Mouse (Mus musculus) brown adipose tissue, adult 24 weeks (tissue): ENCODE results near the gene Ppp1r12a. TPM values are rescaled to one million over a fixed set of nuclear protein-coding genes. Genes with fewer than 3 reads are reported as not detected.

Experiments used
- H3K27ac ChIP-seq: fragments of 200-500 bp; replicated peaks from 2 replicates; pipeline ENCODE4 v1.5.1; 2012; ENCODE audit warnings: low read depth, mild to moderate bottlenecking, low read length
- H3K4me1 ChIP-seq: fragments of 200-500 bp; 2 replicates; pipeline ENCODE4 v1.6.1; 2012; ENCODE audit warnings: low read length, mixed read lengths; ENCODE audit not compliant: control insufficient read depth, insufficient read depth, insufficient read length
- H3K4me3 ChIP-seq: fragments of 200-500 bp; 2 replicates; pipeline ENCODE4 v1.5.1; 2012; ENCODE audit warnings: low read depth, mild to moderate bottlenecking, low read length, moderate library complexity; ENCODE audit not compliant: insufficient read depth
- polyA plus RNA-seq: library from polyadenylated mRNA; stranded (reverse); fragments of >200 nt; gene quantifications from 2 replicates; pipeline ENCODE4 v1.2.4, GENCODE M21; 2012; ENCODE audit not compliant: missing spikeins, insufficient read depth, insufficient read length

The Ppp1r12a gene
- polyA plus RNA-seq, 1 experiment: 23.5 TPM

DNA sequence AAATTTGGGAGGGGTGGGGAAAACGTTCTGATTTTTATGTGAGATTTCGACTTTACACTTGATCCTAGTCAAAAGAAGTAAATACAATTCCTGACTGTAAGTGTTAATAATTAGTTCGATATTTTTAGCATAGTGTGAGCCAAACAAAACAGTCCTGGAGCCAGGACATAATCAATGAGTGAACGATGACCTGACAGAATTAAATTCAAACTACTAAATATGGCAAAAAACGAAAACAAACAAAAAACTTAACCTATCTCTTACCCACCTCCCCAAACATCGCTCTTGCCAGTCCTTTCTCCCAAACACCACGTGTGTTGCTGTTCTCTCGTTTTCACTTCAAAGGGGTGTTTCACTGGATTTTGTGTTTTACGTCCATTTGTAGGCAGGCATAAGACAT is 15.0 kb upstream of the Ppp1r12a start:
- Histone ChIP-seq H3K4me1 (no peaks in the 10 kb centered on the region), H3K27ac (no peak overlapping the region), H3K4me3 (no peak overlapping the region)

- H3K27ac ChIP-seq: no peak overlapping the region
- H3K4me1 ChIP-seq: no peaks in the 10 kb centered on the region
- no peak overlapping the region for H3K4me3 ChIP-seq
Observed at GRCm38 (mm10) chr10:108153301-108153700, 8.7 kb upstream of the Ppp1r12a start.

DNA sequence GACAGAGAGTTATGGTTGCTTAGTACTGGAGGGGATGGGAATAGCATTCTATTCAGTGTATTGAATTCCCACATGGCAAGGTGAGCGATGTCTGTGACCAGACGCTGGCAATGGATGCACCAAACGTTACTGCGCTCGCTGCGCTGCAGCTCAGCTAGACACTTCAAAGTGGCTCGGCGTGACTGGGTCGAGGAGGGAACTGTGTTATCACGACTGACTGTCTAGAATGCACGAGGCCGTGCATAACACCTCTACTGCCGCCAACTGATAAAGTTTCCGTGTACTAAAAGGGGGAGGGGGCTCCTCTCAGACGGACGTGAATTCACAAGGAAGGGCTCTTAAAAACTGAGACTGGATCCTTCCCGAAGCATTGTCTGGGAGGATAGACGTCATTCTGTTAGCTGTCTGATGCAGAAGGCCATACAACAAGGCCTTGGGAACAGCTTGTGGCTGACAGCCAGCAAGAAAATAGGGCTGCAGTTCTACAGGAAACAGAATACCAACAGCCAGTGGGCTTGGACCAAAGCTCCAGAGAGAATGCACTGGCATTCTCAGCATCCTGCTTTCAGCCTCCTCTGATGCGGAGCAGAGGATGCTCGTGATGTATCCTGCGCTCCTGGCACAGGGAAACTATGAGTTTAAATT is 6.8 kb upstream of the Ppp1r12a start:
- no peak overlapping the region for H3K4me3 ChIP-seq
- H3K27ac ChIP-seq: no peak overlapping the region
- H3K4me1 ChIP-seq: no peaks in the 10 kb centered on the region

DNA sequence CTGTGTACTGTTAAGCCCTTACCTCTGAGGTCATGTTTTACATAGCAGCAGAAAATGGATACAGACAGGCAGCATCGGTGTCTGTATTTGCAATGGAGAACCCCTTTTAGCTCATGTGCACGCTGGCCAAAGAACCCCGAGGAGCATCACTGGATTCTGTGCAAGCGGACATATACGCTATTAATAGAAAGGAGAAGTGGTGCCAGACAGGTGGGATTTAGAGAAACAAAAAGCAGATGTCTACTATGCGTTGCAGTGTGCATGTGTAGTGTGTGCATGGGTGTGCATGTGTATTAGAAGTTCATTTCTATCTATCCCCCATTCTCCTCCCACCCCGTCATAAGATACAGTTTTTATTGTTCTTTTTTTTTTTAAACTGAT is 6.3 kb upstream of the Ppp1r12a start:
- Histone ChIP-seq H3K4me3 (no peak overlapping the region), H3K27ac (no peak overlapping the region), H3K4me1 (no peaks in the 10 kb centered on the region)

DNA sequence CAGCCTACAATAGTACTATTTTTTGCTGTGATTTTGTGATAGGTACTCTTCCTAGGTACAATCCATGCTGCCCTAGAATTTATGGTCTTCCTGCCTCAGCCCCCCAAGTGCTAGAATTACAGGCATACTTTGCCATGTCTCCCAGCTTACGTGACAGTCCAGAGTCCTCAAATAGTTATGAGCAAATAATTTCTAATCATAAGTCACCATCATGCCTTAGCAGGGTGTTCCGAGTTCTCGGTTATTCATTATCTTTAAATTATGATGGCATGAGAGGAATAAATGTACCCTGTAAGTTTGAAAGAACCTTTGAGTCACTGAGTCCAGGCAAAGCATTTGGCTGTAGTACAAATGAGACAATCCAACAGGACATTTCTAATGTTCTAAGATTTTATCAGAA is 5.9 kb upstream of the Ppp1r12a start:
- no peaks in the 10 kb centered on the region for H3K4me1 ChIP-seq
- no peak overlapping the region for H3K4me3 ChIP-seq
- no peak overlapping the region for H3K27ac ChIP-seq

- Histone ChIP-seq H3K27ac (no peak overlapping the region), H3K4me3 (no peak overlapping the region), H3K4me1 (no peaks in the 10 kb centered on the region)
Observed at GRCm38 (mm10) chr10:108159002-108159401, 3.0 kb upstream of the Ppp1r12a start.

DNA sequence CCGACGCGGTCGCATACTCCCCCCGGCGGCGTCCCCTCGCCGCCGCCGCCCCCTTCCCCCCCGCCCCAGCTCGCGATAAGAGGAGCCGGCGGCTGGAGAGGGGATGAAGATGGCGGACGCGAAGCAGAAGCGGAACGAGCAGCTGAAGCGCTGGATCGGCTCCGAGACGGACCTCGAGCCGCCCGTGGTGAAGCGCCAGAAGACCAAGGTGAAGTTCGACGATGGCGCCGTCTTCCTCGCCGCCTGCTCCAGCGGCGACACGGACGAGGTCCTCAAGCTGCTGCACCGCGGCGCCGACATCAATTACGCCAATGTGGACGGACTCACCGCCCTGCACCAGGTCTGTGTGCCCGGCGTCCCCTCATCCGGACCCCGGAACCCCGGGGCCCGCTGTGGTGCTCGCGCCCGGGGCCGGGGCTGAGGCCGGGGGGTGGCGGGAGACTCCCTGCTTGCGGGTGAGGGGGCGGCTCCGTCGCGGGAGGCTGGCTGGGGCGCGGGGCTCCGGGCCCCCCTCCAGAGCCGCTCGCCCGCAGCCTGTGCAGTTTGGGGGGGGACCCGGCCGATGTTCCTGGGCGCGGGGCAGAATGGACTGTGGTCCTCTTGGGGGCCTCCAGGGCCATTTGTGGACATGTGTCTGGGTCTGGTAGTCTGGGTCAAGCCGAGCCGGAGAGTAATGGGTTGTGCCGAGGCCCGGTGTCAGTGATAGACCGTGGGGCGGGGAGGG is 466 bp downstream of the Ppp1r12a start:
- Histone ChIP-seq H3K4me1 (peaks cover 9% of the 10 kb centered on the region; the same call in 1 of the 2 replicates), H3K27ac (peak overlapping the region; percentile 93), H3K4me3 (peak overlapping the region; percentile 97)

DNA sequence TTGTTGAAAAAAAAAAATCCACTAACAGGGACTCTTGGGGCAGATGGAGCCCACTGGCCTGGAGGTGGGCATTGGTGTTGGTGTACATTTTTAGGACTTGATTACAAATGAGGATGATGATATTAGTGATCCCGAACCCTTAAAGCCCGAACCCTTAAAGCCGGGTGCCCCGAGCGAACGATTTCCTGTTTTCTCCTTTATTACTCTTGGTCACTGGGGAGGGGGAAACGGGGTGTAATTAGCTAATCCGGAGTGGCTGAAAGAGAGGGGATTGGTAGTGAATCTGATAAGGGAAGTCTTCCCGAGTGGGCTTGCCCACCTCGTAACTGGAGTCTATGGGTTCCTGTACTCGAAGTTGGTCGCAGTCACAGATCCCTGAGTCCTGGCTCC is 1.0 kb downstream of the Ppp1r12a start:
- H3K4me1 ChIP-seq: peaks cover 11% of the 10 kb centered on the region
- H3K4me3 ChIP-seq: peak overlapping the region; percentile 97
- H3K27ac ChIP-seq: peak overlapping the region; percentile 82

DNA sequence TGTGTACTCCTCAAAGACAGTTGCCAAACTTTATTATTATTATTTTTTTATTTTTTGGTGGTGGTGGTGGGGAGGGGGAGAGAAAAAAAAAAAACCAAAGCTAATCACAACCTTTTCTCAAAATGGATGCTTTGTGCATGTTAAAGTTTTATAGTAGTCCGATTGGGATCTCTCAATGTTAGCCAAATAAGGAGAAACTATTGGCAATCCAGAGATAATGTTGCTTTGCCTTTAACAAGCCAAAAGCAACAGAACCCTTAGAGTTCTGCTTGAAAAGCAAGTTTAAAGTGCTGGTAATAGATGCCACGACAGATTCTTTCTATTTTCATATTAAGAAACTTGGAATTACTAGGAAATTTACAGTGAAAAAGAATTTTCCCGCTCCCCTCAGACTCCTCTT is 1.5 kb downstream of the Ppp1r12a start:
- peak overlapping the region; percentile 97 for H3K4me3 ChIP-seq
- peaks cover 15% of the 10 kb centered on the region for H3K4me1 ChIP-seq
- H3K27ac ChIP-seq: no peak overlapping the region

GRCm38 (mm10) chr10:108167823-108168222 is 5.8 kb downstream of the Ppp1r12a start:
- Histone ChIP-seq H3K4me3 (no peak overlapping the region; the same call in 1 of the 2 replicates), H3K27ac (no peak overlapping the region; the same call in 1 of the 2 replicates), H3K4me1 (peaks cover 24% of the 10 kb centered on the region)

- H3K27ac ChIP-seq: no peak overlapping the region
Observed at GRCm38 (mm10) chr10:108170818-108171217, 8.8 kb downstream of the Ppp1r12a start.

DNA sequence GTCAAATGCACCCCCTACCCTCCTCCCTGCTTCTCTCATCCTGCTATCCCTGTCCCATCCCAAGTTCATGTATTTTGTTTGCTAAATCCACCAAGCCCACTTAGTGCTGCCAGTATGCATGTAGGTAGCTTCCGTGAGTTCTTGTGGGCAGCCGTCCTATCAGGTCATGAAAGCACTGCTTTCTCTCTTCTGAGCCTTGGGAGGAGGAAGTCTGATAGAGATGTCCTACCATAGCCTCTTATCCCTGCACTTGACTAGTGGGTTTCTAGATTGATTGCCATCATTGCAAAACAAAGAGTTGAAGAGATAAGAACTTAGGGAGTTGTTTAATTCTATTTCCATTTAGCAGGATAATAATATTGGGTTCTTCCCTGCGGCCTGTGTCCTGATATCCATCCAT is 9.6 kb downstream of the Ppp1r12a start:
- Histone ChIP-seq H3K4me3 (no peak overlapping the region), H3K4me1 (peaks cover 26% of the 10 kb centered on the region), H3K27ac (no peak overlapping the region)

More at GRCm38 (mm10) chr10:108170818-108171217, 8.8 kb downstream of the Ppp1r12a start:
- Histone ChIP-seq H3K4me1 (peaks cover 24% of the 10 kb centered on the region), H3K4me3 (no peak overlapping the region)

DNA sequence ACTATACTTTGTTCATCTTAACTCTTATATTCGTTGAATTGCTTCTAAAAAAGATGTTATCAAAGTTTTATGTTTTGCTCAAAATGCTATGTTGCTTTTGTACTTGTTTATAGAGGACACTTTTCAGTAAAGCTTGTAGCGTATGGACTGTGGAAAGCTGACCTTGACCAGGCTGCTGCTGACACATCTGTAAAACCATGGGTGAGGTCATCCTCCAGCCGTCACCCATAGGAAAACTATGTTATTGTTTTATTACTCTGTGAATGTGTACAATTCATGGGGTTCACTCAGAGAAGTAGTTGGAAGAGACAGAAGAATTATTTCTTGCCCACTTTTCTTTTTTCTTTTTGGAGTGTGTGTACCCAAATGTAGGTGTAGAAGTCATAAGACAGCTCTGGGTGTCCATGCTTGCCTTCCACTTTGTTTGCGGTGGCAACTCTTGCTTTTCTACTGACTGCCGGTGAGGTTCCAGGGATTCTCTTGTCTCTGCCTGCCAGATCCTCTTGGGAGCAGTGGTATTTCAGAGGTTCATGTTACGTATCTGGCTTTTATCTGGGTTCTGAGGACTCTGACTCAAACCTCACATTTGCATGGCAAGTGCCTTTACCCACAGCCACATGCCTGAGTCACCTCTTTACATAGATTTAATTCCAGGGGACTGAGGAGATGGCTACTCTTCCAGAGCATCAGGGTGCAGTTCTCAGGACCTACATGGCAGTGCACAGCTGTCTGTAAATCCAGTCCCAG is 11.0 kb downstream of the Ppp1r12a start:
- Histone ChIP-seq H3K27ac (no peak overlapping the region), H3K4me1 (peaks cover 28% of the 10 kb centered on the region), H3K4me3 (no peak overlapping the region)

DNA sequence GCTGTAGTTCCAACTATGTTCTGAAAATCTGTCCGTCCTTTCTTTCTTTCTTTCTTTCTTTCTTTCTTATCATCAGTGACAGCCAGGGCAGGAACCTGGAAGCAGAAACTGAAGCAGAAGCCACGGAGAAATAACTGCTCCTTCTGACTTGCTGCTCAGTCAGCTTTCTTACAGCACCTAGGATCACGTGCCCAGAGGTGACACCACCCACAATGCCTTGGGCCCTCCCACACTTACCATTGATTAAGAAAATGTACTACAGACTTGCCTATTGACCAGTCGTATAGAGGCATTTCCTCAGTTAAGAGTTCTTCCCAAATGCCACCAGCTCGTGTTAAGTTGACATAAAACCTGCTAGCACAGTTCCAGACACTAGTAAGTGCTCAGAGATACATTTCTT is 12.1 kb downstream of the Ppp1r12a start:
- H3K4me3 ChIP-seq: no peak overlapping the region
- H3K4me1 ChIP-seq: peaks cover 22% of the 10 kb centered on the region
- H3K27ac ChIP-seq: no peak overlapping the region

DNA sequence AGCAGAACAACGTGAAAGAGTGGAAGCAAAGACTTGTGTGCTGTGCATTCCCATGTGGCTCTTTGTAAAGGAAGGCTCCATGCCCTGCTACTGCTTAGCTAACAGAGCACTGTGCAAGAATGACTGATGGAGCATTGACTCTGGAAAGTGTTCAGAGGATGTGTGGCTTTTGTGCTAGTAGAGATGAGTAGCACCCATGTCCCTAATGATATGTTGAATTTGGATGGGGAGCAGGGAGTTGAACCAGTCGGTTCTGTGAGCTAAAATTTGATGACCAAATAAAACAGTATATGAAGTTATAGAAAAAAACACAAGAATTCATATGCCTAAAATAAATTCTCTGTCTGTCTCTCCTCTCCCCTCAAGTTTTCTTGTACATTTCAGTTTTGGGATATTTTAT is 13.9 kb downstream of the Ppp1r12a start:
- Histone ChIP-seq H3K27ac (no peak overlapping the region), H3K4me1 (peaks cover 24% of the 10 kb centered on the region), H3K4me3 (no peak overlapping the region)
